Mouse (Mus musculus): ENCODE measurements around the gene Tcf21. TPM values are rescaled to one million over a fixed set of nuclear protein-coding genes. Genes with fewer than 3 reads are reported as not detected.
A peak's percentile ranks its signal among the peaks of the same experiment; 100 is the strongest.

The Tcf21 gene
- polyA plus RNA-seq, 1 experiment = 95.4 TPM

GRCm38 (mm10) chr10:22821709-22822108, 1.7 kb upstream of the Tcf21 start:
- WGBS = 22% methylated on average over 5 of the region's 5 CpGs
- no peak for TF ChIP-seq POLR2A (IDR thresholded peaks at IDR 0.05; ENCODE audit: low read depth, low read length)
- TF ChIP-seq CTCF (IDR thresholded peaks at IDR 0.05; ENCODE audit: extremely low read depth, insufficient read depth, insufficient read length, insufficient replicate concordance) = no peak
- no peaks in the 10 kb centered on the region for H3K36me3 ChIP-seq (ENCODE audit: control insufficient read depth, insufficient read depth, low read length)
- no peak overlapping the region for H3K27ac ChIP-seq (ENCODE audit: insufficient read depth, low read length)
- H3K4me1 ChIP-seq (ENCODE audit: control insufficient read depth, insufficient read depth, insufficient read length) = no peaks in the 10 kb centered on the region
- H3K27me3 ChIP-seq (ENCODE audit: control insufficient read depth, insufficient read depth, low read length) = peaks cover 10% of the 10 kb centered on the region
- no peak for DNase-seq (ENCODE audit: low read depth in 1 of 2, low spot score in 2 of 2)
- no peak overlapping the region for H3K4me3 ChIP-seq (ENCODE audit: extremely low read depth, insufficient read depth, insufficient read length)

- H3K27ac ChIP-seq (ENCODE audit: insufficient read depth, low read length) = no peak overlapping the region
- H3K36me3 ChIP-seq (ENCODE audit: control insufficient read depth, insufficient read depth, low read length) = no peaks in the 10 kb centered on the region
- TF ChIP-seq CTCF (IDR thresholded peaks at IDR 0.05; ENCODE audit: extremely low read depth, insufficient read depth, insufficient read length, insufficient replicate concordance) (no peak), POLR2A (IDR thresholded peaks at IDR 0.05; ENCODE audit: low read depth, low read length) (no peak)
- no peaks in the 10 kb centered on the region for H3K4me1 ChIP-seq (ENCODE audit: control insufficient read depth, insufficient read depth, insufficient read length)
- peaks cover 11% of the 10 kb centered on the region for H3K27me3 ChIP-seq (ENCODE audit: control insufficient read depth, insufficient read depth, low read length)
- H3K4me3 ChIP-seq (ENCODE audit: extremely low read depth, insufficient read depth, insufficient read length) = no peak overlapping the region
- 33% methylated on average over 1 of the region's 1 CpGs for WGBS
- no peak for DNase-seq (ENCODE audit: low read depth in 1 of 2, low spot score in 2 of 2)
Measured at GRCm38 (mm10) chr10:22821267-22821666, 1.3 kb upstream of the Tcf21 start.

GRCm38 (mm10) chr10:22820841-22821240, 867 bp upstream of the Tcf21 start:
- H3K27me3 ChIP-seq (ENCODE audit: control insufficient read depth, insufficient read depth, low read length) = peaks cover 13% of the 10 kb centered on the region
- no peak overlapping the region for H3K4me3 ChIP-seq (ENCODE audit: extremely low read depth, insufficient read depth, insufficient read length)
- no peak for DNase-seq (ENCODE audit: low read depth in 1 of 2, low spot score in 2 of 2)
- H3K27ac ChIP-seq (ENCODE audit: insufficient read depth, low read length) = no peak overlapping the region
- no peaks in the 10 kb centered on the region for H3K4me1 ChIP-seq (ENCODE audit: control insufficient read depth, insufficient read depth, insufficient read length)
- WGBS = 37% methylated on average over 2 of the region's 2 CpGs
- TF ChIP-seq POLR2A (IDR thresholded peaks at IDR 0.05; ENCODE audit: low read depth, low read length) = no peak
- no peak for TF ChIP-seq CTCF (IDR thresholded peaks at IDR 0.05; ENCODE audit: extremely low read depth, insufficient read depth, insufficient read length, insufficient replicate concordance)
- no peaks in the 10 kb centered on the region for H3K36me3 ChIP-seq (ENCODE audit: control insufficient read depth, insufficient read depth, low read length)

- peaks cover 14% of the 10 kb centered on the region for H3K27me3 ChIP-seq (ENCODE audit: control insufficient read depth, insufficient read depth, low read length)
- TF ChIP-seq CTCF (IDR thresholded peaks at IDR 0.05; ENCODE audit: extremely low read depth, insufficient read depth, insufficient read length, insufficient replicate concordance) (no peak), POLR2A (IDR thresholded peaks at IDR 0.05; ENCODE audit: low read depth, low read length) (no peak)
Measured at GRCm38 (mm10) chr10:22819239-22819870, 619 bp downstream of the Tcf21 start.

GRCm38 (mm10) chr10:22818600-22819238, 1.3 kb downstream of the Tcf21 start:
- Histone ChIP-seq H3K36me3 (ENCODE audit: control insufficient read depth, insufficient read depth, low read length) (no peaks in the 10 kb centered on the region), H3K4me1 (ENCODE audit: control insufficient read depth, insufficient read depth, insufficient read length) (no peaks in the 10 kb centered on the region), H3K27me3 (ENCODE audit: control insufficient read depth, insufficient read depth, low read length) (peaks cover 14% of the 10 kb centered on the region), H3K4me3 (ENCODE audit: extremely low read depth, insufficient read depth, insufficient read length) (peak overlapping the region; percentile 38; the same call in 1 of the 2 replicates), H3K27ac (ENCODE audit: insufficient read depth, low read length) (peak overlapping the region; percentile 56)
- no peak for DNase-seq (ENCODE audit: low read depth in 1 of 2, low spot score in 2 of 2)
- TF ChIP-seq CTCF (IDR thresholded peaks at IDR 0.05; ENCODE audit: extremely low read depth, insufficient read depth, insufficient read length, insufficient replicate concordance) = no peak
- TF ChIP-seq POLR2A (IDR thresholded peaks at IDR 0.05; ENCODE audit: low read depth, low read length) = no peak
- WGBS = 6% methylated on average over 12 of the region's 12 CpGs

More at GRCm38 (mm10) chr10:22819239-22819870, 619 bp downstream of the Tcf21 start:
- Histone ChIP-seq H3K4me1 (ENCODE audit: control insufficient read depth, insufficient read depth, insufficient read length) (no peaks in the 10 kb centered on the region), H3K4me3 (ENCODE audit: extremely low read depth, insufficient read depth, insufficient read length) (peak overlapping the region; percentile 38), H3K36me3 (ENCODE audit: control insufficient read depth, insufficient read depth, low read length) (no peaks in the 10 kb centered on the region), H3K27ac (ENCODE audit: insufficient read depth, low read length) (peak overlapping the region; percentile 56)
- no peak for DNase-seq (ENCODE audit: low read depth in 1 of 2, low spot score in 2 of 2)
- WGBS = 6% methylated on average over 42 of the region's 42 CpGs

- DNase-seq (ENCODE audit: low read depth in 1 of 2, low spot score in 2 of 2) = no peak
- Histone ChIP-seq H3K4me3 (ENCODE audit: extremely low read depth, insufficient read depth, insufficient read length) (peak overlapping the region; percentile 13; the same call in 1 of the 2 replicates), H3K27me3 (ENCODE audit: control insufficient read depth, insufficient read depth, low read length) (peaks cover 18% of the 10 kb centered on the region), H3K4me1 (ENCODE audit: control insufficient read depth, insufficient read depth, insufficient read length) (no peaks in the 10 kb centered on the region), H3K36me3 (ENCODE audit: control insufficient read depth, insufficient read depth, low read length) (no peaks in the 10 kb centered on the region), H3K27ac (ENCODE audit: insufficient read depth, low read length) (peak overlapping the region; percentile 62)
- TF ChIP-seq POLR2A (IDR thresholded peaks at IDR 0.05; ENCODE audit: low read depth, low read length) (no peak), CTCF (IDR thresholded peaks at IDR 0.05; ENCODE audit: extremely low read depth, insufficient read depth, insufficient read length, insufficient replicate concordance) (no peak)
- WGBS = 17% methylated on average over 4 of the region's 4 CpGs
Measured at GRCm38 (mm10) chr10:22817976-22818375, 2.0 kb downstream of the Tcf21 start.

- peaks cover 18% of the 10 kb centered on the region for H3K27me3 ChIP-seq (ENCODE audit: control insufficient read depth, insufficient read depth, low read length)
- peak overlapping the region; percentile 12; the same call in 1 of the 2 replicates for H3K4me3 ChIP-seq (ENCODE audit: extremely low read depth, insufficient read depth, insufficient read length)
- TF ChIP-seq POLR2A (IDR thresholded peaks at IDR 0.05; ENCODE audit: low read depth, low read length) (no peak), CTCF (IDR thresholded peaks at IDR 0.05; ENCODE audit: extremely low read depth, insufficient read depth, insufficient read length, insufficient replicate concordance) (no peak)
- DNase-seq (ENCODE audit: low read depth in 1 of 2, low spot score in 2 of 2) = no peak
- WGBS = 11% methylated on average over 18 of the region's 18 CpGs
- H3K4me1 ChIP-seq (ENCODE audit: control insufficient read depth, insufficient read depth, insufficient read length) = no peaks in the 10 kb centered on the region
- no peaks in the 10 kb centered on the region for H3K36me3 ChIP-seq (ENCODE audit: control insufficient read depth, insufficient read depth, low read length)
- peak overlapping the region; percentile 62 for H3K27ac ChIP-seq (ENCODE audit: insufficient read depth, low read length)
Measured at GRCm38 (mm10) chr10:22817561-22817960, 2.4 kb downstream of the Tcf21 start.

All from spleen, adult 2 months (tissue).